Mouse (Mus musculus) kidney, embryonic 16.5 days (tissue): ENCODE data around the gene Ntrk1. TPM values are rescaled to one million over a fixed set of nuclear protein-coding genes. Genes with fewer than 3 reads are reported as not detected.

ENCODE experiments used
- ATAC-seq: fragments of 200-750 bp; cut with Nextera tagmentation; 2 replicates; pipeline ENCODE4 v1.8.0; 2017; ENCODE audit warnings: moderate TSS enrichment; ENCODE audit not compliant: low FRiP score, low TSS enrichment
- H3K27ac ChIP-seq: fragments of 300-500 bp; sonication (generic); 2 replicates; pipeline ENCODE4 v1.5.1; 2014; ENCODE audit warnings: low read length
- H3K27me3 ChIP-seq: fragments of 300-500 bp; sonication (generic); 2 replicates; pipeline ENCODE4 v1.6.1; 2014; ENCODE audit warnings: low read length, control low read depth, mixed read lengths; ENCODE audit not compliant: insufficient read depth
- H3K36me3 ChIP-seq: fragments of 300-500 bp; sonication (generic); 2 replicates; pipeline ENCODE4 v1.6.1; 2014; ENCODE audit warnings: low read length, control low read depth, mixed read lengths; ENCODE audit not compliant: insufficient read depth
- H3K4me1 ChIP-seq: fragments of 300-500 bp; sonication (generic); 2 replicates; pipeline ENCODE4 v1.6.1; 2014; ENCODE audit warnings: low read length, control low read depth, mixed read lengths; ENCODE audit not compliant: insufficient read depth
- H3K4me2 ChIP-seq: fragments of 300-500 bp; sonication (generic); replicated peaks from 2 replicates; pipeline ENCODE4 v1.6.1; 2014; ENCODE audit warnings: low read depth, low read length
- H3K4me3 ChIP-seq: fragments of 300-500 bp; sonication (generic); 2 replicates; pipeline ENCODE4 v1.5.1; 2014; ENCODE audit warnings: mild to moderate bottlenecking, low read length
- H3K9ac ChIP-seq: fragments of 300-500 bp; sonication (generic); replicated peaks from 2 replicates; pipeline ENCODE4 v1.6.1; 2014; ENCODE audit warnings: low read length
- H3K9me3 ChIP-seq: fragments of 300-500 bp; sonication (generic); 2 replicates; pipeline ENCODE4 v1.6.1; 2016; ENCODE audit warnings: low read length, control low read depth
- WGBS: fragments of 180-500 bp; shearing (Covaris S2); extraction: QIAGEN DNeasy Blood & Tissue Kit; methylation state at CpG from one replicate; pipeline ENCODE4 v1.1.7; 2014; 5-methylcytosine and 5-hydroxymethylcytosine counted together
- polyA plus RNA-seq: library from polyadenylated mRNA; unstranded; fragments of >200 nt; fragmentation: Nextera tagmentation; extraction: Ambion mirVana; gene quantifications from 2 replicates; pipeline ENCODE4 v1.2.1, GENCODE M21; 2015

Ntrk1 gene
- polyA plus RNA-seq, 1 experiment from 2014 or later: 6.4 TPM

- H3K4me1 ChIP-seq: peaks cover 70% of the 10 kb centered on the region
Measured at GRCm38 (mm10) chr3:87761408-87762375, 33.3 kb downstream of the Ntrk1 start.

GRCm38 (mm10) chr3:87758641-87759040, 36.3 kb downstream of the Ntrk1 start:
- Histone ChIP-seq H3K27ac (no peak overlapping the region), H3K4me2 (no peak overlapping the region), H3K4me1 (peaks cover 44% of the 10 kb centered on the region), H3K27me3 (no peaks in the 10 kb centered on the region), H3K36me3 (peaks cover 34% of the 10 kb centered on the region), H3K9ac (no peak overlapping the region), H3K4me3 (no peak overlapping the region), H3K9me3 (no peaks in the 10 kb centered on the region)
- no peak for ATAC-seq
- 51% methylated on average over 5 of the region's 5 CpGs for WGBS

More at GRCm38 (mm10) chr3:87761408-87762375, 33.3 kb downstream of the Ntrk1 start:
- no peaks in the 10 kb centered on the region for H3K27me3 ChIP-seq
- ATAC-seq: peak; percentile 12; the same call in 1 of the 2 replicates
- peaks cover 17% of the 10 kb centered on the region for H3K36me3 ChIP-seq
- WGBS: 65% methylated on average over 20 of the region's 20 CpGs
- peak overlapping the region; percentile 43; the same call in 1 of the 2 replicates for H3K27ac ChIP-seq
- 0 out of 2 replicates have a peak overlapping the region, but pooled peaks have one; percentile 31 for H3K9ac ChIP-seq
- no peak overlapping the region for H3K4me3 ChIP-seq
- H3K9me3 ChIP-seq: no peaks in the 10 kb centered on the region
- H3K4me2 ChIP-seq: no peak overlapping the region

GRCm38 (mm10) chr3:87756488-87756887, 38.5 kb downstream of the Ntrk1 start:
- Histone ChIP-seq H3K27ac (no peak overlapping the region), H3K9me3 (no peaks in the 10 kb centered on the region), H3K9ac (no peak overlapping the region; the same call in 1 of the 2 replicates), H3K4me2 (peak overlapping the region; percentile 47), H3K36me3 (peaks cover 52% of the 10 kb centered on the region), H3K4me3 (peak overlapping the region; percentile 23; the same call in 1 of the 2 replicates), H3K4me1 (peaks cover 23% of the 10 kb centered on the region), H3K27me3 (no peaks in the 10 kb centered on the region)
- WGBS: 48% methylated on average over 20 of the region's 20 CpGs
- ATAC-seq: 0 out of 2 replicates have a peak, but pooled peaks have one; percentile 8

GRCm38 (mm10) chr3:87755964-87756363, 39.0 kb downstream of the Ntrk1 start:
- Histone ChIP-seq H3K27ac (no peak overlapping the region), H3K27me3 (no peaks in the 10 kb centered on the region), H3K4me2 (peak overlapping the region; percentile 47), H3K36me3 (peaks cover 57% of the 10 kb centered on the region), H3K4me1 (peaks cover 18% of the 10 kb centered on the region; the same call in 1 of the 2 replicates), H3K9ac (peak overlapping the region; percentile 26; the same call in 1 of the 2 replicates), H3K9me3 (no peaks in the 10 kb centered on the region), H3K4me3 (peak overlapping the region; percentile 23; the same call in 1 of the 2 replicates)
- ATAC-seq: peak; percentile 87
- WGBS: 6% methylated on average over 24 of the region's 24 CpGs

GRCm38 (mm10) chr3:87753829-87754228, 41.1 kb downstream of the Ntrk1 start:
- WGBS: 86% methylated on average over 13 of the region's 13 CpGs
- peaks cover 61% of the 10 kb centered on the region for H3K36me3 ChIP-seq

GRCm38 (mm10) chr3:87752567-87752966, 42.4 kb downstream of the Ntrk1 start:
- Histone ChIP-seq H3K27ac (no peak overlapping the region), H3K4me1 (peaks cover 14% of the 10 kb centered on the region; the same call in 1 of the 2 replicates), H3K4me3 (no peak overlapping the region), H3K9me3 (no peaks in the 10 kb centered on the region), H3K9ac (no peak overlapping the region), H3K36me3 (peaks cover 55% of the 10 kb centered on the region), H3K4me2 (no peak overlapping the region), H3K27me3 (no peaks in the 10 kb centered on the region)
- 96% methylated on average over 3 of the region's 3 CpGs for WGBS
- ATAC-seq: no peak

More at GRCm38 (mm10) chr3:87753829-87754228, 41.1 kb downstream of the Ntrk1 start:
- Histone ChIP-seq H3K27ac (no peak overlapping the region), H3K27me3 (no peaks in the 10 kb centered on the region), H3K4me2 (no peak overlapping the region), H3K4me3 (no peak overlapping the region), H3K4me1 (peaks cover 6% of the 10 kb centered on the region; the same call in 1 of the 2 replicates), H3K9me3 (no peaks in the 10 kb centered on the region), H3K9ac (no peak overlapping the region)
- no peak for ATAC-seq

GRCm38 (mm10) chr3:87749977-87750376, 45.0 kb downstream of the Ntrk1 start:
- no peaks in the 10 kb centered on the region for H3K27me3 ChIP-seq
- no peak overlapping the region for H3K4me3 ChIP-seq
- H3K36me3 ChIP-seq: peaks cover 51% of the 10 kb centered on the region
- no peak for ATAC-seq
- H3K9me3 ChIP-seq: no peaks in the 10 kb centered on the region
- WGBS: 94% methylated on average over 12 of the region's 12 CpGs
- H3K4me2 ChIP-seq: no peak overlapping the region
- H3K9ac ChIP-seq: no peak overlapping the region
- no peak overlapping the region for H3K27ac ChIP-seq
- H3K4me1 ChIP-seq: peaks cover 23% of the 10 kb centered on the region

- H3K4me3 ChIP-seq: no peak overlapping the region
- H3K27me3 ChIP-seq: no peaks in the 10 kb centered on the region
- ATAC-seq: no peak; the same call in 1 of the 2 replicates
- WGBS: 25% methylated on average over 5 of the region's 5 CpGs
- no peaks in the 10 kb centered on the region for H3K9me3 ChIP-seq
- no peak overlapping the region for H3K4me2 ChIP-seq
- H3K9ac ChIP-seq: no peak overlapping the region
- H3K36me3 ChIP-seq: peaks cover 42% of the 10 kb centered on the region
- H3K27ac ChIP-seq: no peak overlapping the region
- peaks cover 25% of the 10 kb centered on the region for H3K4me1 ChIP-seq
Measured at GRCm38 (mm10) chr3:87749036-87749435, 45.9 kb downstream of the Ntrk1 start.

- Histone ChIP-seq H3K36me3 (peaks cover 36% of the 10 kb centered on the region), H3K9me3 (no peaks in the 10 kb centered on the region), H3K4me2 (no peak within 1 kb of the TSS), H3K4me1 (peaks cover 25% of the 10 kb centered on the region), H3K9ac (no peak within 1 kb of the TSS), H3K27me3 (no peaks in the 10 kb centered on the region), H3K27ac (no peak within 1 kb of the TSS), H3K4me3 (no peak within 1 kb of the TSS)
- WGBS: 39% methylated on average over 13 of the region's 13 CpGs
- peak; percentile 53 for ATAC-seq
Measured at GRCm38 (mm10) chr3:87748431-87748830, 46.5 kb downstream of the Ntrk1 start, which contains the start of gene Lrrc71. Gene Lrrc71 (minus strand): TSS chr3:87748625.
